Mouse (Mus musculus): ENCODE measurements around the gene Tspan5.

GRCm38 (mm10) chr3:138800664-138801411 lies 58.8 kb downstream of the Tspan5 start:
- TF ChIP-seq CTCF (IDR thresholded peaks at IDR 0.05; ENCODE audit: borderline replicate concordance, insufficient read depth, low read length), result no peak
- TF ChIP-seq POLR2A (IDR thresholded peaks at IDR 0.05; ENCODE audit: low read depth, low read length), result no peak
